12 mouse cellular contexts compared by ENCODE assay signal in the genomic region with DNA sequence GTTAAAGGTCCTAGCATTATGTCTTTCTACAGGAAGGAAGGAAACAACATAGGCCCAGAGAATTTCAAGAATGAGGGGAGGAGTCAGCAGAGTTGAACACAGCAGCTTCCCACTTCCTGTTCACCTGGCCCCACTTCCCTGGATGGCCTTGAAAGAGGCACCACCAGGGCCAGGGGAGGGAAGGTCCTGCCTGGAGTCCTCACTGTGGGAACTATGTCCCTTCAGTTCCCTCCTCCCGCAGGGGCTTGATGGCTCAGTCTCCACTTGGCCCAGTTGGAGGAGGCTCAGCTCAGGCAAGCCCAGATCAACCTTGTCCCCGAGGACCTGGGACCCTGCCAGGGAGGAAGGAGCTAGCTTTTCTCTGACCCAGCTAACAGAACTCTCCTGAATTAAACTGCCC.
A peak's percentile ranks its signal among the peaks of the same experiment; 100 is the strongest.
DNase-seq lines count a peak whose midpoint lies in the region; ATAC-seq and TF ChIP-seq lines count a peak whose summit lies in the region.
"Had no signal": no experiment of that assay in that cellular context is flagged by ENCODE, and none has a peak within 500 bp of the region (broad histone marks: within the 10 kb centered on the region; RNA-seq: fewer than 3 reads in every experiment).

No protein-coding gene starts in this region.

- peak; percentile 51; the same call in 1 of the 2 replicates for TF ChIP-seq EP300 in heart, postnatal 0 days (IDR thresholded peaks at IDR 0.05; ENCODE audit: low read depth)

- no peak for TF ChIP-seq CTCF in heart, postnatal 0 days (IDR thresholded peaks at IDR 0.05; ENCODE audit: low read depth)

- DNase-seq in urinary bladder, postnatal 14 days (ENCODE audit: low spot score): peak; percentile 10
- DNase-seq in urinary bladder, adult 2 months (ENCODE audit: low spot score): no peak
- DNase-seq in heart, postnatal 0 days (ENCODE audit: low spot score): no peak
- no peak for DNase-seq in frontal cortex, postnatal 25 days (ENCODE audit: low spot score in 2 of 2)
- no peak for DNase-seq in left cerebral cortex, postnatal 36 days (ENCODE audit: low spot score in 2 of 2)
- no peak for DNase-seq in cerebellum, adult 11-12 months
- DNase-seq: layer of hippocampus, adult 9-11 months had no signal

- no peak overlapping the region for H3K4me2 ChIP-seq in kidney, embryonic 16.5 days (replicated peaks; ENCODE audit: low read depth, low read length)
- H3K4me2 ChIP-seq in kidney, embryonic 15.5 days: no peak overlapping the region
- no peak overlapping the region for H3K4me2 ChIP-seq in heart, postnatal 0 days (ENCODE audit: low read depth, low read length)
- H3K4me2 ChIP-seq: liver, embryonic 15.5 days had no signal

- no peaks in the 10 kb centered on the region for H3K9me3 ChIP-seq in kidney, embryonic 16.5 days (ENCODE audit: low read length)
- no peaks in the 10 kb centered on the region for H3K9me3 ChIP-seq in kidney, embryonic 15.5 days (replicated peaks)
- no peaks in the 10 kb centered on the region for H3K9me3 ChIP-seq in heart, postnatal 0 days (replicated peaks; ENCODE audit: control insufficient read depth, low read length)
- H3K9me3 ChIP-seq: liver, embryonic 15.5 days had no signal

- no peak overlapping the region for H3K4me3 ChIP-seq in kidney, embryonic 16.5 days (ENCODE audit: low read length)
- no peak overlapping the region for H3K4me3 ChIP-seq in kidney, embryonic 15.5 days (replicated peaks)
- no peak overlapping the region for H3K4me3 ChIP-seq in heart, postnatal 0 days (ENCODE audit: low read depth, low read length)
- H3K4me3 ChIP-seq: erythroblast, embryonic 14.5 days; liver, embryonic 15.5 days; myocyte had no signal

- intact Hi-C loops in left cerebral cortex, postnatal 36 days (cut with DNase I): no loop called here

- no peak overlapping the region for H3K9ac ChIP-seq in kidney, embryonic 16.5 days (replicated peaks; ENCODE audit: low read length)
- H3K9ac ChIP-seq in kidney, embryonic 15.5 days: no peak overlapping the region
- no peak overlapping the region for H3K9ac ChIP-seq in heart, postnatal 0 days (replicated peaks; ENCODE audit: low read depth, low read length)
- H3K9ac ChIP-seq: liver, embryonic 15.5 days had no signal

- WGBS in kidney, embryonic 16.5 days: 54% methylated on average over 2 of the region's 2 CpGs
- 50% methylated on average over 2 of the region's 2 CpGs for WGBS in kidney, embryonic 15.5 days
- 59% methylated on average over 2 of the region's 2 CpGs for WGBS in heart, postnatal 0 days

- no peaks in the 10 kb centered on the region for H3K4me1 ChIP-seq in kidney, embryonic 16.5 days (ENCODE audit: insufficient read depth, low read length)
- H3K4me1 ChIP-seq in kidney, embryonic 15.5 days: peaks cover 18% of the 10 kb centered on the region
- H3K4me1 ChIP-seq in heart, postnatal 0 days (ENCODE audit: control insufficient read depth, insufficient read depth): no peaks in the 10 kb centered on the region; the same call in 1 of the 2 replicates
- H3K4me1 ChIP-seq: liver, embryonic 15.5 days had no signal

- H3K36me3 ChIP-seq in kidney, embryonic 16.5 days (ENCODE audit: insufficient read depth, low read length): no peaks in the 10 kb centered on the region
- H3K36me3 ChIP-seq in kidney, embryonic 15.5 days: no peaks in the 10 kb centered on the region
- no peaks in the 10 kb centered on the region for H3K36me3 ChIP-seq in heart, postnatal 0 days (replicated peaks; ENCODE audit: control insufficient read depth, insufficient read depth, low read length)
- H3K36me3 ChIP-seq: liver, embryonic 15.5 days had no signal

- ATAC-seq in kidney, embryonic 16.5 days (ENCODE audit: low FRiP score, low TSS enrichment): peak; percentile 46; the same call in 1 of the 2 replicates
- ATAC-seq in kidney, embryonic 15.5 days (replicated peaks; ENCODE audit: low FRiP score): no peak
- ATAC-seq in heart, postnatal 0 days (ENCODE audit: insufficient read depth, low read depth): peak; percentile 27

- H3K27ac ChIP-seq in kidney, embryonic 16.5 days (ENCODE audit: low read length): no peak overlapping the region
- no peak overlapping the region for H3K27ac ChIP-seq in kidney, embryonic 15.5 days
- H3K27ac ChIP-seq in heart, postnatal 0 days (ENCODE audit: low read depth): no peak overlapping the region
- H3K27ac ChIP-seq: liver, embryonic 15.5 days had no signal

- peaks cover 38% of the 10 kb centered on the region for H3K27me3 ChIP-seq in kidney, embryonic 16.5 days (ENCODE audit: insufficient read depth, low read length)
- H3K27me3 ChIP-seq in kidney, embryonic 15.5 days: peaks cover 92% of the 10 kb centered on the region
- no peaks in the 10 kb centered on the region for H3K27me3 ChIP-seq in heart, postnatal 0 days (ENCODE audit: control insufficient read depth, insufficient read depth, low read length)
- H3K27me3 ChIP-seq: liver, embryonic 15.5 days had no signal
